Mouse (Mus musculus): Measurements from ENCODE around the gene Synj1.

The Synj1 gene

GRCm38 (mm10) chr16:90946977-90947376 is 64.1 kb downstream of the Synj1 start:
- no peak for DNase-seq (ENCODE audit: low read depth, low spot score)

GRCm38 (mm10) chr16:90941246-90941645 is 69.9 kb downstream of the Synj1 start:
- no peak for DNase-seq (ENCODE audit: low read depth, low spot score)

- peak; percentile 98 for DNase-seq (ENCODE audit: low read depth, low spot score)
Measured at GRCm38 (mm10) chr16:90934687-90935328, 76.3 kb downstream of the Synj1 start, which contains the start of gene Cfap298. TSS of gene Cfap298 (minus strand) at chr16:90935114.

- DNase-seq (ENCODE audit: low read depth, low spot score) = peak; percentile 44
Measured at GRCm38 (mm10) chr16:90934193-90934686, 76.9 kb downstream of the Synj1 start.

GRCm38 (mm10) chr16:90933534-90934176 is 77.5 kb downstream of the Synj1 start:
- DNase-seq (ENCODE audit: low read depth, low spot score) = no peak

GRCm38 (mm10) chr16:90927446-90927845 is 83.7 kb downstream of the Synj1 start:
- DNase-seq (ENCODE audit: low read depth, low spot score) = no peak

GRCm38 (mm10) chr16:90925461-90925860 is 85.6 kb downstream of the Synj1 start:
- peak; percentile 50 for DNase-seq (ENCODE audit: low read depth, low spot score)

- no peak for DNase-seq (ENCODE audit: low read depth, low spot score)
Measured at GRCm38 (mm10) chr16:90924606-90925370, 86.3 kb downstream of the Synj1 start.

- DNase-seq (ENCODE audit: low read depth, low spot score) = no peak
Measured at GRCm38 (mm10) chr16:90921471-90922159, 89.5 kb downstream of the Synj1 start.

- DNase-seq (ENCODE audit: low read depth, low spot score) = no peak
Measured at GRCm38 (mm10) chr16:90917156-90917555, 94.0 kb downstream of the Synj1 start.

GRCm38 (mm10) chr16:90916040-90916481 is 95.0 kb downstream of the Synj1 start:
- DNase-seq (ENCODE audit: low read depth, low spot score) = no peak

- DNase-seq (ENCODE audit: low read depth, low spot score) = no peak
Measured at GRCm38 (mm10) chr16:90911766-90912165, 99.3 kb downstream of the Synj1 start.

GRCm38 (mm10) chr16:90910855-90911533 is 100.1 kb downstream of the Synj1 start:
- no peak for DNase-seq (ENCODE audit: low read depth, low spot score)

- no peak for DNase-seq (ENCODE audit: low read depth, low spot score)
Measured at GRCm38 (mm10) chr16:90907250-90907649, 103.9 kb downstream of the Synj1 start.

GRCm38 (mm10) chr16:90903300-90903699 is 107.8 kb downstream of the Synj1 start:
- no peak for DNase-seq (ENCODE audit: low read depth, low spot score)

- no peak for DNase-seq (ENCODE audit: low read depth, low spot score)
Measured at GRCm38 (mm10) chr16:90901364-90901763, 109.7 kb downstream of the Synj1 start.

GRCm38 (mm10) chr16:90899498-90899897 is 111.6 kb downstream of the Synj1 start:
- DNase-seq (ENCODE audit: low read depth, low spot score) = no peak

- no peak for DNase-seq (ENCODE audit: low read depth, low spot score)
Measured at GRCm38 (mm10) chr16:90897651-90898050, 113.5 kb downstream of the Synj1 start.

- DNase-seq (ENCODE audit: low read depth, low spot score) = no peak
Measured at GRCm38 (mm10) chr16:90893792-90894191, 117.3 kb downstream of the Synj1 start.

GRCm38 (mm10) chr16:90893019-90893418 is 118.1 kb downstream of the Synj1 start:
- DNase-seq (ENCODE audit: low read depth, low spot score) = no peak

- DNase-seq (ENCODE audit: low read depth, low spot score) = peak; percentile 32
Measured at GRCm38 (mm10) chr16:90892081-90892480, 119.0 kb downstream of the Synj1 start.

Measured in forelimb bud, embryonic 11.5 days (tissue).